Mouse (Mus musculus): ENCODE data around the gene Srgap3. TPM values are rescaled to one million over a fixed set of nuclear protein-coding genes. Genes with fewer than 3 reads are reported as not detected.
"Not testable (repeated sequence)": the region's sequence is repeated elsewhere in the genome, so short reads cannot be mapped to it uniquely, and the experiment has no call there.

Gene Srgap3
- total RNA-seq, 1 experiment from 2014 or later: 9.6 TPM

- peak; percentile 62 to 67 for ATAC-seq (replicated peaks in 1 of 2; ENCODE audit: insufficient read depth in 1 of 2, low FRiP score in 2 of 2, low TSS enrichment in 1 of 2, low read depth in 1 of 2, poor library complexity in 2 of 2, severe bottlenecking in 2 of 2)
These were observed 195.1 kb downstream of the Srgap3 start for GRCm38 (mm10) chr6:112752007-112752406.

GRCm38 (mm10) chr6:112742297-112742696 lies 204.8 kb downstream of the Srgap3 start:
- ATAC-seq (replicated peaks in 1 of 2; ENCODE audit: insufficient read depth in 1 of 2, low FRiP score in 2 of 2, low TSS enrichment in 1 of 2, low read depth in 1 of 2, poor library complexity in 2 of 2, severe bottlenecking in 2 of 2): no peak

GRCm38 (mm10) chr6:112741766-112742165 lies 205.3 kb downstream of the Srgap3 start:
- no peak for ATAC-seq (replicated peaks in 1 of 2; ENCODE audit: insufficient read depth in 1 of 2, low FRiP score in 2 of 2, low TSS enrichment in 1 of 2, low read depth in 1 of 2, poor library complexity in 2 of 2, severe bottlenecking in 2 of 2)

- ATAC-seq (replicated peaks in 1 of 2; ENCODE audit: insufficient read depth in 1 of 2, low FRiP score in 2 of 2, low TSS enrichment in 1 of 2, low read depth in 1 of 2, poor library complexity in 2 of 2, severe bottlenecking in 2 of 2): no peak
These were observed 207.4 kb downstream of the Srgap3 start for GRCm38 (mm10) chr6:112739635-112740034.

GRCm38 (mm10) chr6:112738924-112739323 lies 208.1 kb downstream of the Srgap3 start:
- ATAC-seq (replicated peaks in 1 of 2; ENCODE audit: insufficient read depth in 1 of 2, low FRiP score in 2 of 2, low TSS enrichment in 1 of 2, low read depth in 1 of 2, poor library complexity in 2 of 2, severe bottlenecking in 2 of 2): peak; percentile 80 to 93

GRCm38 (mm10) chr6:112736471-112736870 lies 210.6 kb downstream of the Srgap3 start:
- ATAC-seq (replicated peaks in 1 of 2; ENCODE audit: insufficient read depth in 1 of 2, low FRiP score in 2 of 2, low TSS enrichment in 1 of 2, low read depth in 1 of 2, poor library complexity in 2 of 2, severe bottlenecking in 2 of 2): no peak

GRCm38 (mm10) chr6:112735054-112735453 lies 212.0 kb downstream of the Srgap3 start:
- no peak for ATAC-seq (replicated peaks in 1 of 2; ENCODE audit: insufficient read depth in 1 of 2, low FRiP score in 2 of 2, low TSS enrichment in 1 of 2, low read depth in 1 of 2, poor library complexity in 2 of 2, severe bottlenecking in 2 of 2)

- ATAC-seq (replicated peaks in 1 of 2; ENCODE audit: insufficient read depth in 1 of 2, low FRiP score in 2 of 2, low TSS enrichment in 1 of 2, low read depth in 1 of 2, poor library complexity in 2 of 2, severe bottlenecking in 2 of 2): no peak
These were observed 213.1 kb downstream of the Srgap3 start for GRCm38 (mm10) chr6:112733942-112734341.

GRCm38 (mm10) chr6:112732434-112732833 lies 214.6 kb downstream of the Srgap3 start:
- no peak for ATAC-seq (replicated peaks in 1 of 2; ENCODE audit: insufficient read depth in 1 of 2, low FRiP score in 2 of 2, low TSS enrichment in 1 of 2, low read depth in 1 of 2, poor library complexity in 2 of 2, severe bottlenecking in 2 of 2)

- ATAC-seq (replicated peaks in 1 of 2; ENCODE audit: insufficient read depth in 1 of 2, low FRiP score in 2 of 2, low TSS enrichment in 1 of 2, low read depth in 1 of 2, poor library complexity in 2 of 2, severe bottlenecking in 2 of 2): no peak
These were observed 215.7 kb downstream of the Srgap3 start for GRCm38 (mm10) chr6:112731386-112731785.

- ATAC-seq (replicated peaks in 1 of 2; ENCODE audit: insufficient read depth in 1 of 2, low FRiP score in 2 of 2, low TSS enrichment in 1 of 2, low read depth in 1 of 2, poor library complexity in 2 of 2, severe bottlenecking in 2 of 2): peak; percentile 89 to 97
These were observed 218.2 kb downstream of the Srgap3 start for GRCm38 (mm10) chr6:112728760-112729422.

GRCm38 (mm10) chr6:112725468-112725867 lies 221.6 kb downstream of the Srgap3 start:
- ATAC-seq (replicated peaks in 1 of 2; ENCODE audit: insufficient read depth in 1 of 2, low FRiP score in 2 of 2, low TSS enrichment in 1 of 2, low read depth in 1 of 2, poor library complexity in 2 of 2, severe bottlenecking in 2 of 2): no peak

GRCm38 (mm10) chr6:112720409-112721080 lies 226.5 kb downstream of the Srgap3 start:
- ATAC-seq (replicated peaks in 1 of 2; ENCODE audit: insufficient read depth in 1 of 2, low FRiP score in 2 of 2, low TSS enrichment in 1 of 2, low read depth in 1 of 2, poor library complexity in 2 of 2, severe bottlenecking in 2 of 2): no peak

- ATAC-seq (replicated peaks in 1 of 2; ENCODE audit: insufficient read depth in 1 of 2, low FRiP score in 2 of 2, low TSS enrichment in 1 of 2, low read depth in 1 of 2, poor library complexity in 2 of 2, severe bottlenecking in 2 of 2): no peak
These were observed 227.1 kb downstream of the Srgap3 start for GRCm38 (mm10) chr6:112719983-112720382.

- peak; percentile 64 to 75 for ATAC-seq (replicated peaks in 1 of 2; ENCODE audit: insufficient read depth in 1 of 2, low FRiP score in 2 of 2, low TSS enrichment in 1 of 2, low read depth in 1 of 2, poor library complexity in 2 of 2, severe bottlenecking in 2 of 2)
These were observed 229.9 kb downstream of the Srgap3 start for GRCm38 (mm10) chr6:112717168-112717567.

GRCm38 (mm10) chr6:112713951-112714350 lies 233.1 kb downstream of the Srgap3 start:
- ATAC-seq (replicated peaks in 1 of 2; ENCODE audit: insufficient read depth in 1 of 2, low FRiP score in 2 of 2, low TSS enrichment in 1 of 2, low read depth in 1 of 2, poor library complexity in 2 of 2, severe bottlenecking in 2 of 2): peak in 1 of 2 experiments; percentile 32; a peak in 1 of 4 replicates

GRCm38 (mm10) chr6:112702296-112702695 lies 244.8 kb downstream of the Srgap3 start:
- not testable (repeated sequence) for ATAC-seq (replicated peaks in 1 of 2; ENCODE audit: insufficient read depth in 1 of 2, low FRiP score in 2 of 2, low TSS enrichment in 1 of 2, low read depth in 1 of 2, poor library complexity in 2 of 2, severe bottlenecking in 2 of 2)

GRCm38 (mm10) chr6:112700392-112700791 lies 246.7 kb downstream of the Srgap3 start:
- no peak; a peak in 1 of 4 replicates for ATAC-seq (replicated peaks in 1 of 2; ENCODE audit: insufficient read depth in 1 of 2, low FRiP score in 2 of 2, low TSS enrichment in 1 of 2, low read depth in 1 of 2, poor library complexity in 2 of 2, severe bottlenecking in 2 of 2)

GRCm38 (mm10) chr6:112699115-112699514 lies 248.0 kb downstream of the Srgap3 start:
- ATAC-seq (replicated peaks in 1 of 2; ENCODE audit: insufficient read depth in 1 of 2, low FRiP score in 2 of 2, low TSS enrichment in 1 of 2, low read depth in 1 of 2, poor library complexity in 2 of 2, severe bottlenecking in 2 of 2): no peak
